Mouse (Mus musculus) frontal cortex, adult (tissue): ENCODE measurements around the gene 0610040J01Rik.
A peak's percentile ranks its signal among the peaks of the same experiment; 100 is the strongest.

ENCODE experiments used
- ATAC-seq: cut with Nextera tagmentation; 2 replicates; pipeline ENCODE4 v1.9.2; 2017; ENCODE audit warnings: mild to moderate bottlenecking, moderate library complexity, mixed read lengths; ENCODE audit not compliant: low TSS enrichment

The 0610040J01Rik gene

DNA sequence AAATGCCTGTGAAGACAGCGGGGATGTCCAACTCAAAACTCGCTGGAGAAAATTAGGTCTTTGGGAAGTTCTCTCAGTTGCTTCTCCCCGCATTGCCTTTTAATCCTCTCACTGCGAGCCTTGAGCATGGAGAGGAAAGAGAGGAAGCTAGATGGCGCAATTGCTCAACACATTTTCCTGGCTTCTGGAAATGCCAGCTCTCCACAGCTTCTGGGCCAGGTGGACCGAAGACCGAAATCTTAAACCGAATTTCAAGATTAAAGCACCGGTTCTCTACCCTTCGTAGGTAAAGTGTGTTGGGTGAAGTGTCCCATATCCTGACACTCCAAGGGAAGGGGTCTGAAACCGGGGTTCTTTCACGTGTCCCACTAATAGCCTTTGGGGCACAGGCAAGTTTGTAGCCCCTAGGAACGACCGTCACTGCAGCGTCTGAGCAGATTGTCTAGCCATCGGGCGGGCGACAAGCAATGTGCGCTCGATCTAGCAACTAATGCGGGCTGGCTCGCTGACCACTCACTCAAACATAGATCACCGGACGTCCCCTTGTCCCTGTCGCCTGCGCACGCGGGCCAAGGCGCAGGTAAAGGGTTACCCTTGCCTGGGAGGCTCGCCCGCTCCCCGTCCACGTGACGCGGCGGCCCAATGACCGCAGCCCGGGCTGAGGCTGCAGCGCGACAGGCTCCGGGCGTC is at the start of gene 0610040J01Rik:
0610040J01Rik (plus strand) TSS at position 545 of the 690 bp plus-strand sequence.
- ATAC-seq = peak; percentile 85

- no peak for ATAC-seq
Observed at GRCm38 (mm10) chr5:63765886-63766285, 46.3 kb upstream of the 0610040J01Rik start.

GRCm38 (mm10) chr5:63766715-63767114 is 45.4 kb upstream of the 0610040J01Rik start:
- peak; percentile 56 for ATAC-seq

GRCm38 (mm10) chr5:63767464-63767863 is 44.7 kb upstream of the 0610040J01Rik start:
- ATAC-seq = peak; percentile 71

GRCm38 (mm10) chr5:63768220-63768619 is 43.9 kb upstream of the 0610040J01Rik start:
- no peak for ATAC-seq

DNA sequence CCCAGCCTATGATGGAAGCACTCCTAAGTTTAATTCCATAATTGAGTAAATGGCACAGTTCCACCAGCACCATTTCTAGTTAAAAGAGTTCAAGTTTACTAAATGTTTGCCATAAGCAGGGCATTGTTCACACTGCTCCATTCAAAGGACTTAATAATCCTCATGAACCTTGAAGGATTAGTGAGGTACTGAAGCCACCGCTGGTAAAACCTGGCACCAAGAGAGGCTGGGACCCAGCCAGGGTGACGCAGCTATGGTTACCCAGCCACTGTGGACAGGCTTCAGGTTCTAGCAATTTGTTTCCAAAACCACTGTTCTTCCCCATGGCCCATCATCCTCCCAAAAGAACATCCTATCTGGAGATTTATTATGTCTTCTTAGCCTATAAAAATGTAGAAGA is 39.2 kb upstream of the 0610040J01Rik start:
- ATAC-seq = no peak

GRCm38 (mm10) chr5:63773603-63774002 is 38.6 kb upstream of the 0610040J01Rik start:
- ATAC-seq = no peak

- no peak for ATAC-seq
Observed at GRCm38 (mm10) chr5:63788156-63788826, 23.9 kb upstream of the 0610040J01Rik start.

- no peak; the same call in 1 of the 2 replicates for ATAC-seq
Observed at GRCm38 (mm10) chr5:63812509-63812865, 324 bp downstream of the 0610040J01Rik start.

- ATAC-seq = no peak
Observed at GRCm38 (mm10) chr5:63816643-63817042, 4.5 kb downstream of the 0610040J01Rik start.

DNA sequence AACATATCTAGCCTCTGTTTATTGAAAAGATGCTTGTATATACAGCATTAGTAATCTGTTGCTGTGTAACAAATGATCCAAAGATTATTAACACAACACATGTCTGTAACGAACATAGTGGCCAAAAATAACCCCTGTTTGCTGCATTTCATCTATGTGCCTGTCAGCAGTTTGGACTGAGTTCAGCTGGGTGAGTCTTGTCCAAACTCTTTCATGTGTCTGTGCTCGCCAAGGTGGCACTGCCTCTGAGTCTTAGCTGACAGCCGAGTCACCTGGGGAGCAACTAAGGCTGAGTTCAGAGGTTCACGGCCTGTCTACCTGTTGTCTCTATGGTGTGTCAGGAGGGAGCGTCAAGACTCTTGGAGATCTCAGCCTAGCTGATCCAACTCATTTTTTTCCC is 5.1 kb downstream of the 0610040J01Rik start:
- ATAC-seq = no peak

GRCm38 (mm10) chr5:63818975-63819374 is 6.8 kb downstream of the 0610040J01Rik start:
- ATAC-seq = no peak

GRCm38 (mm10) chr5:63819519-63819918 is 7.4 kb downstream of the 0610040J01Rik start:
- no peak for ATAC-seq

- ATAC-seq = no peak
Observed at GRCm38 (mm10) chr5:63821176-63821575, 9.0 kb downstream of the 0610040J01Rik start.

DNA sequence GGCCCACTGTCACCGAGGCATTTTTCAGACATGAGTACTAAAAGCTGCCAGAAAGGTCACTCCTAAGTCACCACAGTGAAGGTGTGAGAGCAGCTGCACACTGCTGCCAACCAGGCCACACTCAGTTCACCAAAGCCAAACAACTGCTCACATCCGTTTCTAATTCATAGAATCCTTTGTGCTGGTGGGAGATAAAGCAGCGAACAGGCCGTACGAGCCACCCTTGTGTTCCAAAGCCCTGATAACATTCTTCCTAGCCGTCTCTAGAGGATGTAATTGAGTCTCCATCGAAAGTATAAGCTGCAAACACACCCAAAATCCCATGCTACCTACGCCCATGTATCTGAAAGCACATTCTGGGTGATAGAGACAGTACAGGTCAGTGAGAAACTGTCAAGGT is 9.7 kb downstream of the 0610040J01Rik start:
- ATAC-seq = no peak

DNA sequence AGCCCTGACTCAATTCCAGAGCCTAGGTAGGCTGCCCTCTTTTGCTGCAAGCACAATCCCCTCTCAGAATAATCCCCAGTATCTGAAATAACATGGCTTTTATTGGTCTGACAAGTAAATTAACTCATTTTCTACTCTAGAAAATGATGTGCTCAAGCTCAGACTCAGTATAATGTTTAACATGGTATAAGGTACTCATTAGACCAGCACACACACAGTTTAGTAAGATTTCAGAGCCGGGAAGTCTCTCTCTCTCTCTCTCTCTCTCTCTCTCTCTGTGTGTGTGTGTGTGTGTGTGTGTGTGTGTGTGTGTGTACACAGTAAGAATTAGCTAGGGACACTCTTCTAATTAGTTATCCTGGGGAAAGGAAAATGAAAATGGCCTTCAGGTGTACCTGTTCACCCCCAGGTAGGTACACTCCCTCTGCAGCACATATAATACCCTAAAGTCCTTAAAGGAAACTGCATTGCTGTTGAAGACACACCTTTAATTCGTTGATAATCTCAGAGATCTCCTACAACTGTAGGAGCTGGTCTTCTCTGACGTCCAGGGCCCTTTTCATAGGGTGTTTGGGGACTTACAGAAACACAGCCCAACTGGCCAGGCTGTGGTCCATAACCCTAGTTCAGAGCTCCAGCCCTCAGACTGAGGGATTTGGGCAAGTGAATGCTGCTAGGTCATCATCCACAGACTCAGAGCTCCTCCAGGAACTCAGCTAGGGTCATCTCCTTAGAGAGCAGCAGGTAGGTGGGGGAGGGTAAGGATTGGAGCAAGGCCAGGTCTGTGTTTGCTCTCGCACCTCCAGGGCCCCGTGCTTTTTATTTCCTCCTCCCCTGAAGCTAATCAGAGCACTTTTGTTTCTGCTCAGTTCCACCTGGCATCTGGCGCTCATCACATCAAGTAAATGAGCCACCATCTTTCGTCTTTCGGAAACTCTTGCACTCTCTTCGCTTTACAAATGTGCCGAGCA is 11.5 kb downstream of the 0610040J01Rik start:
- no peak for ATAC-seq

DNA sequence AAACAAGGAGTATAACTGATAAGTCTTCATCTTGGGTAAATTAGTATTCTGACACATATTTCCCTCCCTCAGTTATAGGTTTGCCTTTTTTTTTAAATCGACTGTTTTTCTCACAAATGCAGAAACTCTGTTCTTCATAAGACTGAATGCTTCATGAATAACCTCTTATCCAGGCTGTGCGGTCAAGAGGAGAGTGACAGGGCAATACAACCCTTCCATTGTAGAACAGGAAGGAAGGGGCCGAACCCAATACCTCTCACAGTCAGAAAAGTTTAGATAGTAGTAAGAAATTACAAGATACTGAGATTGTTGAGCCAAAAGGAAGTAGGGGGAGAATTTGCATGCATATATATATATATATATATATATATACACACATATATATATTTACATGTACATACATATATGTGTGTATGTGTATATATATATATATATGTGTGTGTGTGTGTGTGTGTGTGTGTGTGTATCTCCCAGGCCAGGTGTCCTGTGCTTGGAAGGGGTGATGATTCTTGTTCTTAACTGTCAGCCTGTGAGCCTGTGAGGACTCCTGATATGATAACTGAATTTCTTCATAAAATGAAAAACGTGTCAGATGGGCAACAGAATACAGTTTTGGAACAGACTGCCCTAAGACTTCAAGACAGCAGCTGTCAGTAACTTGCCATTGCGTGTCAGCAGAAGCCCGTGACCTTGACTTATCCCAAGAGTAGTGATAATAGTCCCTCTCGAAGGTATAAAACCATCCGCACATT is 12.6 kb downstream of the 0610040J01Rik start:
- ATAC-seq = no peak

GRCm38 (mm10) chr5:63825881-63826280 is 13.7 kb downstream of the 0610040J01Rik start:
- ATAC-seq = no peak

DNA sequence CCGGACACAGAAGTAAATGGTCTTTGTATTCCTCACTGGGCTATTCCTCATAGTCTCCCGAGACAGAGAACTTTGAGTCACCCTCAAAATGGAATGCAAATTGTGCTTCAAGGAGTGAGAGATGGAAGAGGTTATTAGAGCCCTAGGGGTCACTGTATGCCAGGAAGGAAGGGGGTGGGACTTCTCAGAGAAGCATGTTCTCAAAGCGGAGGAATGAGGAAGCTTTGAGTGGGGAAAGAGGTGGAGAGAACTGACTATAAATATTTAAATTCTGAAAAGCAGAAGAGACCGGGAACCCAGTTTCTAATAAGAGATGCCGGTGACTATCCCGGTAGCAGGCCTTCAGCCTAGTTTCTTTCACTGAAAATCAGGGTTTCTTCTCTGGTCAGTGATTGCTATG is 14.8 kb downstream of the 0610040J01Rik start:
- no peak for ATAC-seq

- no peak for ATAC-seq
Observed at GRCm38 (mm10) chr5:63827415-63828053, 15.4 kb downstream of the 0610040J01Rik start.
